Mouse (Mus musculus) liver, embryonic 16.5 days (tissue): ENCODE data around the gene Dll3. TPM values are rescaled to one million over a fixed set of nuclear protein-coding genes. Genes with fewer than 3 reads are reported as not detected.
"Not testable (repeated sequence)": the region's sequence is repeated elsewhere in the genome, so short reads cannot be mapped to it uniquely, and the experiment has no call there.

Source experiments
- ATAC-seq: fragments of 200-750 bp; cut with Nextera tagmentation; 2 replicates; pipeline ENCODE4 v1.8.0; 2017; ENCODE audit warnings: low read depth, mild to moderate bottlenecking, moderate number of reproducible peaks, moderate library complexity
- H3K27ac ChIP-seq: fragments of 300-500 bp; sonication (generic); 2 replicates; pipeline ENCODE4 v1.5.1; 2014; ENCODE audit warnings: mild to moderate bottlenecking, low read length
- H3K27me3 ChIP-seq: fragments of 300-500 bp; sonication (generic); 2 replicates; pipeline ENCODE4 v1.6.1; 2014; ENCODE audit warnings: low read depth, low read length, mixed read lengths; ENCODE audit not compliant: control insufficient read depth, insufficient read depth
- H3K36me3 ChIP-seq: fragments of 300-500 bp; sonication (generic); 2 replicates; pipeline ENCODE4 v1.6.1; 2014; ENCODE audit warnings: mild to moderate bottlenecking; ENCODE audit not compliant: control insufficient read depth, insufficient read depth
- H3K4me1 ChIP-seq: fragments of 300-500 bp; sonication (generic); 2 replicates; pipeline ENCODE4 v1.6.1; 2014; ENCODE audit warnings: low read depth, low read length, mixed read lengths; ENCODE audit not compliant: control insufficient read depth
- H3K4me2 ChIP-seq: fragments of 300-500 bp; sonication (generic); 2 replicates; pipeline ENCODE4 v1.6.1; 2014; ENCODE audit warnings: low read depth, low read length, mixed read lengths
- H3K4me3 ChIP-seq: fragments of 300-500 bp; sonication (generic); 2 replicates; pipeline ENCODE4 v1.5.1; 2014; ENCODE audit warnings: low read depth, mild to moderate bottlenecking, low read length
- H3K9ac ChIP-seq: fragments of 300-500 bp; sonication (generic); 2 replicates; pipeline ENCODE4 v1.6.1; 2014; ENCODE audit warnings: low read depth, low read length
- H3K9me3 ChIP-seq: fragments of 300-500 bp; sonication (generic); replicated peaks from 2 replicates; pipeline ENCODE4 v1.6.1; 2016; ENCODE audit warnings: low read length; ENCODE audit not compliant: control insufficient read depth
- WGBS: fragments of 180-500 bp; shearing (Covaris S2); extraction: QIAGEN DNeasy Blood & Tissue Kit; methylation state at CpG from one replicate; pipeline ENCODE4 v1.1.7; 2014; ENCODE audit not compliant: insufficient replicate concordance; 5-methylcytosine and 5-hydroxymethylcytosine counted together
- polyA plus RNA-seq: library from polyadenylated mRNA; unstranded; fragments of >200 nt; fragmentation: Nextera tagmentation; extraction: Ambion mirVana; gene quantifications from 2 replicates; pipeline ENCODE4 v1.2.1, GENCODE M21; 2015

Gene Dll3
- polyA plus RNA-seq, 1 experiment from 2014 or later = not detected

DNA sequence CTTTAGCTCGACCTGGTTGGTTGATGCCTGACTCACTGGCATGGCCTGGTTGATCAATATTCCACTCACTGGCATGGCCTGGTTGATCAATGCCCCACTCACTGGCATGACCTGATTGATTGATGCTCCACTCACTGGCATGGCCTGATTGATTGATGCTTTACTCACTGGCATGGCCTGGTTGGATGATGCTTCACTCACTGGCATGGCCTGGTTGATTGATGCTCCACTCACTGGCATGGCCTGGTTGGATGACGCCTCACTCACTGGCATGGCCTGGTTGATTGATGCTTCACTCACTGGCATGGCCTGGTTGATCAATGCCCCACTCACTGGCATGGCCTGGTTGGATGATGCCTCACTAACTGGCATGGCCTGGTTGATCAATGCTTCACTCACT lies 58.1 kb downstream of the Dll3 start:
- H3K9ac ChIP-seq, ATAC-seq: not testable (repeated sequence)
- WGBS = 61% methylated on average over 2 of the region's 2 CpGs

More for the DNA sequence above, 58.1 kb downstream of the Dll3 start:
- H3K27ac ChIP-seq, H3K4me3 ChIP-seq, H3K9me3 ChIP-seq, H3K36me3 ChIP-seq, H3K27me3 ChIP-seq, H3K4me2 ChIP-seq, H3K4me1 ChIP-seq: not testable (repeated sequence)

Other genes with a start within 250 kb of the Dll3 start
- 2.5 TPM in 1 of 2 replicates, not detected in the other for gene Fcgbp, start 231.0 kb downstream of the Dll3 start, polyA plus RNA-seq
- gene 9530053A07Rik, start 172.8 kb downstream of the Dll3 start, polyA plus RNA-seq = not detected in 2 replicates
- 39.3 and 39.7 TPM in 2 replicates for gene Fbl, start 132.5 kb downstream of the Dll3 start, polyA plus RNA-seq
- 2.1 and 2.7 TPM in 2 replicates for gene Dyrk1b, start 122.8 kb downstream of the Dll3 start, polyA plus RNA-seq
- 0.15 and 0.29 TPM in 2 replicates for gene Eid2, start 34.4 kb downstream of the Dll3 start, polyA plus RNA-seq
- 1.3 and 1.6 TPM in 2 replicates for gene Eid2b, start 24.5 kb downstream of the Dll3 start, polyA plus RNA-seq
- gene Selenov, start 11.1 kb downstream of the Dll3 start, polyA plus RNA-seq = not detected in 2 replicates
- gene Timm50, start 9.8 kb upstream of the Dll3 start, polyA plus RNA-seq = 66.1 and 67.9 TPM in 2 replicates
- gene Supt5, start 36.5 kb upstream of the Dll3 start, polyA plus RNA-seq = 31.3 and 34.0 TPM in 2 replicates
- gene Rps16, start 48.4 kb upstream of the Dll3 start, polyA plus RNA-seq = 531 and 598 TPM in 2 replicates
- gene Plekhg2, start 70.4 kb upstream of the Dll3 start, polyA plus RNA-seq = 4.8 and 6.3 TPM in 2 replicates
- 7.9 and 10.8 TPM in 2 replicates for gene Zfp36, start 78.0 kb upstream of the Dll3 start, polyA plus RNA-seq
- 20.5 and 21.6 TPM in 2 replicates for gene Med29, start 90.5 kb upstream of the Dll3 start, polyA plus RNA-seq
- 24.7 and 25.8 TPM in 2 replicates for gene Paf1, start 90.7 kb upstream of the Dll3 start, polyA plus RNA-seq
- gene Gmfg, start 135.2 kb upstream of the Dll3 start, polyA plus RNA-seq = 35.6 and 38.6 TPM in 2 replicates
- gene Lrfn1, start 149.7 kb upstream of the Dll3 start, polyA plus RNA-seq = 0.12 and 0.15 TPM in 2 replicates
- gene Ifnl2, start 208.2 kb upstream of the Dll3 start, polyA plus RNA-seq = not detected in 2 replicates
- gene Ifnl3, start 220.6 kb upstream of the Dll3 start, polyA plus RNA-seq = not detected in 2 replicates
- gene Sycn, start 238.6 kb upstream of the Dll3 start, polyA plus RNA-seq = 0.53 and 2.5 TPM in 2 replicates
- not detected in 2 replicates for gene Nccrp1, start 245.0 kb upstream of the Dll3 start, polyA plus RNA-seq